Comparison of ENCODE assay signal across 27 mouse cellular contexts in the genomic region with DNA sequence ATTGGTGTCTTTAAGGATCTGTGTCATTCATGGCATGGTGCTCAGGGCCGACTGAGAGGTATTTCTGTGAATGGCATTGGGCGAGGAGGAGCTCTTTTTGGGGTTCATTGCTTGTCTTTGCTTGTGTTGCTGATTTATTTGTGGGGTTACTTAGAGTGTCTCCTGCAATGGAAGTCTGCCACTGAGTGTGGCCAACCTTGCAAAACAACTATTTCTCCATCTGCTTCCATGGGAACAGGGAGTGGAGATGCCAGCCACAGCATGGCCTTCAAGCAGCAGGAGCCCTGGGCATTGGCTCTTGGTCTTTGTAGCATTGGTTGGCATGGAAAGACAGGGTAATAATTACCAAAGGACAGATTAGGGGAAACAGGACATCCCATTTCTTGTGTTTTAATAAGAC. TPM values are rescaled to one million over a fixed set of nuclear protein-coding genes. Genes with fewer than 3 reads are reported as not detected.
DNase-seq lines count a peak whose midpoint lies in the region; ATAC-seq lines count a peak whose summit lies in the region.
"Had no signal": no experiment of that assay in that cellular context is flagged by ENCODE, and none has a peak within 500 bp of the region (broad histone marks: within the 10 kb centered on the region; RNA-seq: fewer than 3 reads in every experiment).

No protein-coding gene starts in this region.

- no peak for ATAC-seq in forebrain, embryonic 12.5 days (ENCODE audit: low FRiP score)
- ATAC-seq: forebrain, embryonic 15.5 days had no signal

- H3K4me1 ChIP-seq in forebrain, embryonic 12.5 days: peaks cover 5% of the 10 kb centered on the region; the same call in 1 of the 2 replicates
- H3K4me1 ChIP-seq: embryonic facial prominence, embryonic 12.5 days; kidney, embryonic 15.5 days; neural tube, embryonic 13.5 days had no signal

- no peaks in the 10 kb centered on the region for H3K36me3 ChIP-seq in forebrain, embryonic 12.5 days (replicated peaks)
- H3K36me3 ChIP-seq: embryonic facial prominence, embryonic 12.5 days; forebrain, embryonic 15.5 days; G1E; heart, embryonic 12.5 days; hindbrain, embryonic 15.5 days; kidney, embryonic 15.5 days; midbrain, embryonic 10.5 days; neural tube, embryonic 13.5 days had no signal

- intact Hi-C loops in heart, postnatal 36 days (cut with DNase I): no loop called here

- no peak overlapping the region for H3K9ac ChIP-seq in forebrain, embryonic 12.5 days
- H3K9ac ChIP-seq: embryonic facial prominence, embryonic 12.5 days; forebrain, embryonic 15.5 days; heart, embryonic 12.5 days; hindbrain, embryonic 15.5 days; kidney, embryonic 15.5 days; liver, embryonic 14.5 days; lung, embryonic 14.5 days; neural tube, embryonic 13.5 days had no signal

- no peak overlapping the region for H3K4me3 ChIP-seq in forebrain, embryonic 12.5 days (replicated peaks)
- H3K4me3 ChIP-seq: embryonic facial prominence, embryonic 12.5 days; forebrain, embryonic 15.5 days; heart, embryonic 12.5 days; hindbrain, embryonic 15.5 days; kidney, embryonic 15.5 days; midbrain, embryonic 10.5 days; neural tube, embryonic 13.5 days had no signal

- 88% methylated on average over 2 of the region's 2 CpGs for WGBS in forebrain, embryonic 12.5 days

- H3K27ac ChIP-seq in forebrain, embryonic 12.5 days: no peak overlapping the region
- H3K27ac ChIP-seq: embryonic facial prominence, embryonic 12.5 days; forebrain, embryonic 15.5 days; hindbrain, embryonic 15.5 days; kidney, embryonic 15.5 days; liver, embryonic 14.5 days; midbrain, embryonic 10.5 days; neural tube, embryonic 13.5 days had no signal

- no peaks in the 10 kb centered on the region for H3K9me3 ChIP-seq in forebrain, embryonic 12.5 days
- H3K9me3 ChIP-seq: embryonic facial prominence, embryonic 12.5 days; forebrain, embryonic 15.5 days; heart, embryonic 12.5 days; hindbrain, embryonic 15.5 days; kidney, embryonic 15.5 days; midbrain, embryonic 10.5 days; neural tube, embryonic 13.5 days had no signal

- peak; percentile 8 for DNase-seq in adrenal gland, adult 8-10 months
- DNase-seq in adrenal gland, postnatal 10 days: no peak
- DNase-seq in brain, adult 2 months (ENCODE audit: low read depth, low spot score): peak; percentile 97
- DNase-seq in cerebellum, adult 18-20 months: peak; percentile 81 to 89
- DNase-seq in cerebellum, postnatal 10 days: peak; percentile 85 to 91
- DNase-seq in heart, postnatal 36 days: no peak
- DNase-seq in gastrocnemius, postnatal 10 days: no peak
- DNase-seq: embryo, embryonic 11 days; gastrocnemius, postnatal 36 days; heart, adult 18-20 months; kidney, adult 18-20 months; kidney, postnatal 36 days; layer of hippocampus, postnatal 36 days; liver; lung, embryonic 14.5 days; thymus, adult 2 months; thymus, postnatal 36 days had no signal

- no peak overlapping the region for H3K4me2 ChIP-seq in forebrain, embryonic 12.5 days
- H3K4me2 ChIP-seq: embryonic facial prominence, embryonic 12.5 days; forebrain, embryonic 15.5 days; heart, embryonic 12.5 days; hindbrain, embryonic 15.5 days; kidney, embryonic 15.5 days; lung, embryonic 14.5 days; neural tube, embryonic 13.5 days had no signal

- H3K27me3 ChIP-seq in forebrain, embryonic 12.5 days: no peaks in the 10 kb centered on the region
- H3K27me3 ChIP-seq: embryonic facial prominence, embryonic 12.5 days; forebrain, embryonic 15.5 days; heart, embryonic 12.5 days; hindbrain, embryonic 15.5 days; kidney, embryonic 15.5 days; neural tube, embryonic 13.5 days had no signal

RNA-seq across cellular contexts. Expression of a gene that starts 50.9 kb away (rescaled TPM):
- 10 to 100 TPM; 15.1 to 28.3 (median 21.8) TPM for total RNA-seq in adrenal gland, adult 8-10 months (2022)
- total RNA-seq in adrenal gland, postnatal 10 days (2021): 10 to 100 TPM; 13.4 to 13.5 TPM
- polyA plus RNA-seq in forebrain, embryonic 12.5 days (2016; fragmentation: Nextera tagmentation; extraction: Ambion mirVana): 18.5 and 20.5 TPM in 2 replicates
- 1 to 10 TPM; 3.2 to 4.9 TPM for total RNA-seq in heart, postnatal 36 days (2021)
- total RNA-seq in gastrocnemius, postnatal 10 days (2021): 1 to 10 TPM; 2.9 to 4.2 TPM
- polyA plus RNA-seq: G1E had no signal

Comparison
In these comparisons a context has a peak if more than half of its experiments do, and no peak if none do; other contexts are left out.
1. DNase-seq: peak in adrenal gland, adult 8-10 months (single experiment), brain, adult 2 months (single experiment), cerebellum, adult 18-20 months (2 of 2) and cerebellum, postnatal 10 days (2 of 2); none in adrenal gland, postnatal 10 days (single experiment), heart, postnatal 36 days (0 of 2) and gastrocnemius, postnatal 10 days (single experiment).